Mouse (Mus musculus): Measurements from ENCODE around the gene Best2. TPM values are rescaled to one million over a fixed set of nuclear protein-coding genes. Genes with fewer than 3 reads are reported as not detected.
A peak's percentile ranks its signal among the peaks of the same experiment; 100 is the strongest.

Gene Best2
- not detected in 2 replicates for polyA plus RNA-seq (2015; fragmentation: Nextera tagmentation; extraction: Ambion mirVana)

- WGBS: 58% methylated on average over 2 of the region's 2 CpGs
- no peak within 1 kb of the TSS for H3K27ac ChIP-seq (ENCODE audit: low read length)
- H3K4me1 ChIP-seq (replicated peaks; ENCODE audit: control insufficient read depth, insufficient read depth, low read length): no peaks in the 10 kb centered on the region
- peaks cover 27% of the 10 kb centered on the region for H3K27me3 ChIP-seq (ENCODE audit: control insufficient read depth, insufficient read depth, low read depth, low read length)
- H3K4me2 ChIP-seq (ENCODE audit: low read depth, low read length): peak within 1 kb of the TSS; percentile 57
- peaks cover 16% of the 10 kb centered on the region for H3K36me3 ChIP-seq (ENCODE audit: control insufficient read depth, insufficient read depth, low read length)
- ATAC-seq (ENCODE audit: low read depth): no peak
- H3K4me3 ChIP-seq (ENCODE audit: low read length): peak within 1 kb of the TSS; percentile 32
- H3K9me3 ChIP-seq (ENCODE audit: control insufficient read depth, low read length): no peaks in the 10 kb centered on the region
- peak within 1 kb of the TSS; percentile 13; the same call in 1 of the 2 replicates for H3K9ac ChIP-seq (ENCODE audit: low read length)
Observed at GRCm38 (mm10) chr8:85014431-85014830, at the start of gene Best2. Gene Best2, minus strand, starts transcription at chr8:85014531.

GRCm38 (mm10) chr8:85062603-85063002 lies 48.3 kb upstream of the Best2 start:
- Histone ChIP-seq H3K27ac (ENCODE audit: low read length) (no peak overlapping the region), H3K9me3 (ENCODE audit: control insufficient read depth, low read length) (no peaks in the 10 kb centered on the region), H3K36me3 (ENCODE audit: control insufficient read depth, insufficient read depth, low read length) (peaks cover 4% of the 10 kb centered on the region), H3K4me1 (replicated peaks; ENCODE audit: control insufficient read depth, insufficient read depth, low read length) (no peaks in the 10 kb centered on the region; the same call in 1 of the 2 replicates), H3K4me2 (ENCODE audit: low read depth, low read length) (no peak overlapping the region), H3K27me3 (ENCODE audit: control insufficient read depth, insufficient read depth, low read depth, low read length) (no peaks in the 10 kb centered on the region), H3K9ac (ENCODE audit: low read length) (no peak overlapping the region), H3K4me3 (ENCODE audit: low read length) (no peak overlapping the region)
- WGBS: 94% methylated on average over 4 of the region's 4 CpGs
- no peak for ATAC-seq (ENCODE audit: low read depth)

GRCm38 (mm10) chr8:85059879-85060616 lies 45.7 kb upstream of the Best2 start, which contains the start of gene Fbxw9:
Gene Fbxw9, plus strand, starts transcription at chr8:85060055.
- Histone ChIP-seq H3K27me3 (ENCODE audit: control insufficient read depth, insufficient read depth, low read depth, low read length) (no peaks in the 10 kb centered on the region), H3K27ac (ENCODE audit: low read length) (no peak within 1 kb of the TSS), H3K4me1 (replicated peaks; ENCODE audit: control insufficient read depth, insufficient read depth, low read length) (no peaks in the 10 kb centered on the region; the same call in 1 of the 2 replicates), H3K36me3 (ENCODE audit: control insufficient read depth, insufficient read depth, low read length) (peaks cover 14% of the 10 kb centered on the region), H3K9me3 (ENCODE audit: control insufficient read depth, low read length) (no peaks in the 10 kb centered on the region), H3K4me3 (ENCODE audit: low read length) (peak within 1 kb of the TSS; percentile 83), H3K9ac (ENCODE audit: low read length) (peak within 1 kb of the TSS; percentile 77), H3K4me2 (ENCODE audit: low read depth, low read length) (peak within 1 kb of the TSS; percentile 87)
- ATAC-seq (ENCODE audit: low read depth): peak; percentile 88
- WGBS: under 1% methylated on average over 52 of the region's 53 CpGs

GRCm38 (mm10) chr8:85057367-85057766 lies 43.0 kb upstream of the Best2 start:
- ATAC-seq (ENCODE audit: low read depth): no peak

GRCm38 (mm10) chr8:85043619-85044018 lies 29.3 kb upstream of the Best2 start:
- Histone ChIP-seq H3K27me3 (ENCODE audit: control insufficient read depth, insufficient read depth, low read depth, low read length) (no peaks in the 10 kb centered on the region), H3K9me3 (ENCODE audit: control insufficient read depth, low read length) (no peaks in the 10 kb centered on the region), H3K9ac (ENCODE audit: low read length) (no peak overlapping the region), H3K4me1 (replicated peaks; ENCODE audit: control insufficient read depth, insufficient read depth, low read length) (peaks cover 3% of the 10 kb centered on the region), H3K36me3 (ENCODE audit: control insufficient read depth, insufficient read depth, low read length) (peaks cover 64% of the 10 kb centered on the region), H3K4me3 (ENCODE audit: low read length) (no peak overlapping the region), H3K27ac (ENCODE audit: low read length) (no peak overlapping the region), H3K4me2 (ENCODE audit: low read depth, low read length) (no peak overlapping the region)
- WGBS: 91% methylated on average over 6 of the region's 6 CpGs
- no peak for ATAC-seq (ENCODE audit: low read depth)

More at GRCm38 (mm10) chr8:85057367-85057766, 43.0 kb upstream of the Best2 start:
- Histone ChIP-seq H3K4me3 (ENCODE audit: low read length) (no peak overlapping the region), H3K4me2 (ENCODE audit: low read depth, low read length) (no peak overlapping the region), H3K27ac (ENCODE audit: low read length) (no peak overlapping the region), H3K36me3 (ENCODE audit: control insufficient read depth, insufficient read depth, low read length) (peaks cover 37% of the 10 kb centered on the region), H3K4me1 (replicated peaks; ENCODE audit: control insufficient read depth, insufficient read depth, low read length) (no peaks in the 10 kb centered on the region; the same call in 1 of the 2 replicates), H3K9ac (ENCODE audit: low read length) (no peak overlapping the region), H3K27me3 (ENCODE audit: control insufficient read depth, insufficient read depth, low read depth, low read length) (no peaks in the 10 kb centered on the region), H3K9me3 (ENCODE audit: control insufficient read depth, low read length) (no peaks in the 10 kb centered on the region)
- 76% methylated on average over 7 of the region's 7 CpGs for WGBS

GRCm38 (mm10) chr8:85037681-85038531 lies 23.6 kb upstream of the Best2 start:
- Histone ChIP-seq H3K4me3 (ENCODE audit: low read length) (peak overlapping the region; percentile 83), H3K4me2 (ENCODE audit: low read depth, low read length) (peak overlapping the region; percentile 81), H3K9ac (ENCODE audit: low read length) (peak overlapping the region; percentile 94), H3K9me3 (ENCODE audit: control insufficient read depth, low read length) (no peaks in the 10 kb centered on the region), H3K36me3 (ENCODE audit: control insufficient read depth, insufficient read depth, low read length) (peaks cover 17% of the 10 kb centered on the region), H3K4me1 (replicated peaks; ENCODE audit: control insufficient read depth, insufficient read depth, low read length) (peaks cover 15% of the 10 kb centered on the region), H3K27ac (ENCODE audit: low read length) (peak overlapping the region; percentile 100), H3K27me3 (ENCODE audit: control insufficient read depth, insufficient read depth, low read depth, low read length) (no peaks in the 10 kb centered on the region)
- under 1% methylated on average over 52 of the region's 57 CpGs for WGBS
- peak; percentile 3; the same call in 1 of the 2 replicates for ATAC-seq (ENCODE audit: low read depth)

GRCm38 (mm10) chr8:85037366-85037680 lies 23.0 kb upstream of the Best2 start:
- Histone ChIP-seq H3K27me3 (ENCODE audit: control insufficient read depth, insufficient read depth, low read depth, low read length) (no peaks in the 10 kb centered on the region), H3K4me1 (replicated peaks; ENCODE audit: control insufficient read depth, insufficient read depth, low read length) (peaks cover 15% of the 10 kb centered on the region), H3K36me3 (ENCODE audit: control insufficient read depth, insufficient read depth, low read length) (peaks cover 22% of the 10 kb centered on the region), H3K9me3 (ENCODE audit: control insufficient read depth, low read length) (no peaks in the 10 kb centered on the region), H3K4me2 (ENCODE audit: low read depth, low read length) (peak overlapping the region; percentile 81), H3K9ac (ENCODE audit: low read length) (peak overlapping the region; percentile 94), H3K4me3 (ENCODE audit: low read length) (peak overlapping the region; percentile 83), H3K27ac (ENCODE audit: low read length) (peak overlapping the region; percentile 100)
- ATAC-seq (ENCODE audit: low read depth): peak; percentile 53
- WGBS: 0% methylated on average over 14 of the region's 14 CpGs

GRCm38 (mm10) chr8:85036718-85037365 lies 22.5 kb upstream of the Best2 start, which contains the start of gene Tnpo2:
Gene Tnpo2, plus strand, starts transcription at chr8:85036915.
- Histone ChIP-seq H3K36me3 (ENCODE audit: control insufficient read depth, insufficient read depth, low read length) (peaks cover 26% of the 10 kb centered on the region), H3K27me3 (ENCODE audit: control insufficient read depth, insufficient read depth, low read depth, low read length) (no peaks in the 10 kb centered on the region), H3K4me1 (replicated peaks; ENCODE audit: control insufficient read depth, insufficient read depth, low read length) (peaks cover 15% of the 10 kb centered on the region), H3K9me3 (ENCODE audit: control insufficient read depth, low read length) (no peaks in the 10 kb centered on the region), H3K4me2 (ENCODE audit: low read depth, low read length) (peak within 1 kb of the TSS; percentile 91), H3K27ac (ENCODE audit: low read length) (peak within 1 kb of the TSS; percentile 100), H3K9ac (ENCODE audit: low read length) (peak within 1 kb of the TSS; percentile 94), H3K4me3 (ENCODE audit: low read length) (peak within 1 kb of the TSS; percentile 83)
- WGBS: under 1% methylated on average over 56 of the region's 59 CpGs
- ATAC-seq (ENCODE audit: low read depth): peak; percentile 94
